Mouse (Mus musculus): Measurements from ENCODE around the gene Baiap2l2. TPM values are rescaled to one million over a fixed set of nuclear protein-coding genes. Genes with fewer than 3 reads are reported as not detected.
"Not testable (repeated sequence)": the region's sequence is repeated elsewhere in the genome, so short reads cannot be mapped to it uniquely, and the experiment has no call there.

The Baiap2l2 gene
- total RNA-seq, 4 experiments from 2014 or later = 3.1 to 14.2 (median 11.4) TPM

DNA sequence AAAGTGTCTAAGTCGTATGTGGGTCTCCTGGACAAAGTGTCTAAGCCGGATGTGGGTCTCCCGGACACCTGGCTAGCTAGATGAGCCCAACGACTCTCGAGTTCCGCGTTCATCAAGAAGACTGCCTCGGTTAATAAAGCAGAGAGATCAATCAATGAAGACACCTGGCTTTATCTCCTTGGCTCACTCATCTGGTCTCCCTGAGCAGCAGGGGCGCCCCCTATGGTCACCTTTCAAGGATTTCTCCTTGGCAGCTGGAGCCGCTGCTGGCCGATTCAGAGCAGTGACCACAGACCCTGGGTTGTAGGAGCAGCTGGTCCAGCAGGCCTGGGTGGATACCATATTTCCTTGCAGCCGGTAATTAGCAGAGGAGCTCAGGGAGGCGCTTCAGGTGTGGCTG lies 23.0 kb downstream of the Baiap2l2 start:
- no peak for DNase-seq (ENCODE audit: low spot score in 2 of 2)

DNA sequence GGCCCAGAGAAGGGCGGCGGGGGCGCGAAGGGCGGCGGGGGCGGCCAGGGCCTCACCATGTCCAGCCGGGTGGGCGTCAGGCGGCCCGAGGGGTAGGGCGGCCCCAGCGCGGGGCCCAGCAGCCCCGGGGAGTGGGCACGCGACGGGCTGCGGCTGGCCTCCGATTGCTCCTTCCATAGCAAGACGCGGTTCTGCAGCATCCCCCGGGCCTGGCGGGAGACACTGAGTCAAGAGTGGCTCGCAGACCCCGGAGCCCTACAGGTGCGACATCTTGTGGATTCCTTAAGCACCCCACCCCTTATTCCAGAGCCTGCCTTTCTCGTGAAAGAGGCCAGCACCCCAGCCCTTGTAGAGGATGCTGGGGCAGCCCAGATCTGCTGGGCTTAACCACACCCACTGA lies 23.6 kb downstream of the Baiap2l2 start:
- no peak for DNase-seq (ENCODE audit: low spot score in 2 of 2)

DNA sequence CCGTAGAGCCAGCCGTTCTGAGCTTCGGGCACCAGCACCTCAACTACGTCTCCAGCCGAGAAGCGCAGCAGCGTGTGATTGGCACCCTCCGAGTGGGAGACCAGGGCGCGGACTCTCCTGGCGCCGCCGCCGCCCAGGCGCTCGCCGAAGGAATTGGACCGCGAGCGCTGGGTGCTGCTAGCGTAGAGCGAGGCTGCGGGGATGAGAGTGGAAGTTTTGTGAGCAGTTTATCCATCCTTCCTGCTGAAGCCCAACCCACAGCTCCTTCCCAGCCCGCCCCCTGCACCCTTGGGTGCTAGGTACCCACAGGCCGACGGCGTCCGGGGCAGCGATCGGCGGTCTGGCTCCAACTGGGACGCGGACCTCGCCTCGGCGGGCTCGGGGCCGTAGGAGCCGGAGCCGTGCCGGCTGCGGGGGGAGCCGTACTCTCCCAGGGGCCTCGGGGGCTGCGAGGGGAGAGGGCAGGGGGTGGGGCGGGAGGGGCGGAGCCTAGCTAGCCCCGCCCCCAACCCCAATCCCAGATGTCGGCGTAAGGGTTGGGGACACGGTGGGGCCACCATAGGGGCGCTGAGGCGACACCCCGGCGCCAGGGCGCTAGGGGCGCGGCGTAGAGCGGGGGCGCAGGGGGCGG lies 24.1 kb downstream of the Baiap2l2 start:
- no peak for DNase-seq (ENCODE audit: low spot score in 2 of 2)

DNA sequence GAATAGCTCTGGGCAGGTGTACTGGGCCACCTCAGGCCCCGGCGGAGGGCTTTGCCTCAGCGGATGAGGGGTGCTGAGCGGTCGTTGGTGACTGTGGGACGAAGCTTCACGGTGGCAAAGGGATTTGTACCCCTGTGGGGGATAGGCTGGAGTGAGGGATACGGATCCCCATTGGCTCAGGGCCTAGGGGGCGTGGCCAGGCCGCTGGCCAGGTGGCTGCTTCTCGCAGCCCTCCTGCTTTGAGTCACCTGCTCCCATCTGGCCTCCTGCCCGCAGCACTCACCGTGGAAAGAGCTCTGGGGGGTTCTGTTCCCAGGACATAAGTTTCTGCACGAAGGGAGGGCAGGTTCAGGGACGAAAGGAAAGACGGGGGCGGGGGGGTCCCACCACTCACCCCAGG lies 26.8 kb downstream of the Baiap2l2 start:
- no peak for DNase-seq (ENCODE audit: low spot score in 2 of 2)

DNA sequence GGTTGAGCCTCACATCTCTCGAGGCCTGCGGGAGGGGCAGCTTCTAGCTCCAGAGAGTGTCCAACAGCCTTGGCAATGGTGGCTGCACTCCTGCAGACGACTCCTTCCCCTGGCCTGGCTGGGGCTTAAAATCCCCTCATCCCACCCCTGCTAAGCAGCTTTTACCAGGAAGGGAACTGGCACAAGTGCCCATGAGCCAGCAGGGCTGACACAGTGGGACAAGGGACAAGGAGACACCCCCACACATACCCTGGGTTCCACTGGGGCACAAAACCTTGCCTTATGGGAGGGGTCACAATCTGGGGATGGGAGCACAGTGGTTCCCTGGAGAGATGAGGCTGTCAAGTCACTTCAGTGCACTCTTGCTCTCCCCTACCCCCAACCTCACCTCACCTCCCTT lies 30.7 kb downstream of the Baiap2l2 start, which contains the start of gene Slc16a8:
Gene Slc16a8, minus strand, starts transcription at position 101 of the 400 bp plus-strand sequence.
- DNase-seq (ENCODE audit: low spot score in 2 of 2) = no peak

DNA sequence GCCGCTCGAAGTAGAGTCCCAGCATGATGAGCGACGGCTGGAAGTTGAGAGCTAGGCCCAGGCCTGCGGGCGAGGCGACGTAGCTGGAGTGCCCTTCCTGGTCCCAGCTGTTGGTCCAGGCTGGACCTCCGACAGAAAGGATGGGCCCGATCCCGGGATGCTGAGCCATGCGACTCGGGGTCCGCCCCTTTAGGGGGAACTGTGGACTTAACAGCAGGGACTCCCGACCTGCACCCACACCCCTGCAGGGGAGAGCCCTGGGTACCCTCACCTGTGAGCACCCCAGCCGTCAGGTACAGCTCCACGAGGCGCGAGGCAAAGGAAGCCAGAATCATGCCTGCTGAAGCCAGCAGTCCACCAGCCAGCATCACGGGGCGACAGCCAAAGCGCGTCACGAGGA lies 32.8 kb downstream of the Baiap2l2 start:
- no peak for DNase-seq (ENCODE audit: low spot score in 2 of 2)

DNA sequence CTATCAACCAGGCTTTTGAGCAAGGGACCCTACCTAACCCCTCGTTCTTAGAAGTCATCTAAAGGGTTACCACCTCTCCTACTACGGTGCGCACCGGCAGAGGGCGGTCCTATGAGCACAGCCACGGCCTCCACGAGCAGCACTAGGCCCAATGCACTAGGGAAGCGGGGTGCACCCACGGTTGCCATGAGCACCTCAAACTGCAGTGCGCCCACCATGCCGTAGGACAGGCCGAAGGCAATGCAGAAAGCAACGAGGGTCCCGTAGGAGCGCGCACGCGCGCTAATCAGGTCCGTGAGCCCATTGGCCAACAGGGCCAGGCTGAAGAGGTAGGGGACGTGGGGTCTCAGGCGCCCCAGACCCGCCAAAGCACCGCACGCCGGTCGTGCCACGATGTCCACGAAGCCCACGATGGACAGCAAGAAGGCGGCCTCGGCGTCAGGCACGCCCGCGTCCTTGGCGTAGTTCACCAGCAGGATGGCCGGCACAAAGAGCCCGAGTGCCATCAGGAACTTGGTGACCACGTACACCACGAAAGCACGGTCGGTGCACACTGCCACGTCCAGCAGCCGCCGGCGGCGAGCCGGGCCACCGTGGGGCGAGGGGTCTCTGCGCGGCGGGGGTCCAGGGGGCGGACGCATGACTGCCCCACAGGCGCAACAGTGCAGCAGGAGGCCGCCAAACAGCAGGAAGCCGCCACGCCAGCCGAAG lies 33.4 kb downstream of the Baiap2l2 start:
- no peak for DNase-seq (ENCODE audit: low spot score in 2 of 2)

DNA sequence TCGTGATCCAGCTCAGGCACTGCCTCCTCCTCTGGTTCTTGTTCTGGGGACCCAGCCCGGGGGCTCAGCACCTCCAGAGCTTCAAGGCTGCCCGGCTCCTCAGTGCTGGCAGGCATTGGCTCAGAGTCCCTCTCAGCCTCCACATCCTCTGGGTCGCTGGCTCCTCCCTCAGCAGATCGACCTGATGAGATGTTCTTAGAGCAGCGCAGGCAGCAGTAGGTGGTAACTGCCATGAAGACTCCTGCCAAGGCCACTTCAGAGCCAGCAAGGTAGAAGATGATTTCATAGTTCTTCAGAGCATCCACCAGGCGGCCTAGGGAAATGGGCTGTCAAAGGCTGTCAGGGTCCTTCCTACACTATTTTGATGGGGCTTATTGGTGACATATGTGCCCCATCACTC lies 34.2 kb downstream of the Baiap2l2 start:
- DNase-seq (ENCODE audit: low spot score in 2 of 2) = no peak

DNA sequence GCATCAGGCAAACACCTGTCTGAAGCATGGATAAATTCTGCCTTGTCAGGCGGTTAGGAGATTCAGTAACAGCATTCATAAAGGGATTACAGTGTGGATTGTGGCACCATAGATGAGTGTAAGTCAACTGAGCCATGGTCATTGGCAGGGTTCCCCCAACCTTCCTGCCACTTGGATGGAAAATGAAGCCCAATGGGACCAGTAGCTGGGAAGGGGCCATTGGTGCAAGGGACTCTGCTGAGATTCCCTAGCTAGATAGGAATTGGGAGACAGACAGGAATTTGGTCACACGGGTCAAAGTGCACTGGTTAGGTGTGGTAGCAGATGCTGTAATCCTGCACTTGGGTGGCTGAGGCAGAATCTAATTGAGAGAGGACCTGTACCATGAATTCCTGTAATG lies 35.1 kb downstream of the Baiap2l2 start:
- no peak for DNase-seq (ENCODE audit: low spot score in 2 of 2)

DNA sequence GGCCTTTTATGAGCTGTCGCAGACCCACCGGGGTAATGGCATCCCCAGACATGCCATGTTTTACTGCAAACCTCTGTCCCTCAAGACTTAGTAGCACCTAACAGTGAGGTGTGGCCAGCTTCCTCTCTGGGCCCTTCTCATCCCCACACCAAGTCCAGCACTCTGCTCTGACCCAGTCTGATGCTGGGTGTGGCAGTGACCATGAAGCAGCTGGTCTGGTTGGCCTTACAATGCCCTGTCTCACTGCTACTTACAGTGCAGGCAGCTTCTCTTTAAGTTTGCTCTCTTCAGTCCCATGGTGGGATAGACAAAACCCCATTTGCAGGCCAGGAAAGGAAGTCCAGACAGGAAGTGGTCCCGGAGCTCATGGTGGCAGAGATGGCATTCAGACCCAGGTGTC lies 40.0 kb downstream of the Baiap2l2 start:
- no peak for DNase-seq (ENCODE audit: low spot score in 2 of 2)

DNA sequence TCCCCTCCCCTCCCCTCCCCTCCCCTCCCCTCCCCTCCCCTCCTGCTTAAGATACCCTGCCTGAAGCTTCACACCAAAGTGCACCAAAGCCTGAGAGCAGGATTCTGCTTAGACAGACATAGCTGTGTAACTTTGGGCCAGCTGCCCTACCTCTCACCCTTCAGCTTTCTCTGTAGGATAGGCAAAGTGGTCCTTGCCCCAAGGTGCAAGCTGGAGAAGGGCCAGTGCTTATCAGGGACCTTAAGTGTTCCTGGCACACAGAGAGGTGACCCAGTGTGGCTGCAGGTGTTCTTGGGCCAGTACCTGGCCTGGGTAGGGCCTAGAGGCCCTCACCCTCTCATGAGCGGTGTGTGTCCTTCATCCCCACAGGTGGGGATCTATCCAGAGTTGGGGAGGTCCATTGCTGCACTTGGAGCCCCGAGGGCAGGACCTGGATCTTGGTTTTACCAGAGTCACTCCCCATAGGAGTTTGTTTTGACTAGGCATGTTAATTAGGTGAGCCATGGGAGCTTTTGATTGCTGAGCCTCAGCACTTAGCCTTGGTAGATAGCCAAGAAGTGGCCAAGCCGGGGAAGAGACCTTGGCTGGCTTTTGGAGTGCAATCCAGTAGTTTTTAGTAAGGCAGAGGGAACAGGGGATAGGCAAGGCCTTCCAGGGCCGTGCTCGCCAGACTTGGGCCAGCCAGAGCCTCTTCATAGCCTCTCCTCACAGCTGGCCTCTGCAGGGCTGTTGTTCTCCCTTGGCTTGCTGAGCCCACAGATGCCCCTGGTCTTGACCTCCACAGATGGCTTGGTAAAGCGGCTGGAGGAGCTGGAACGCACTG lies 41.1 kb downstream of the Baiap2l2 start:
- DNase-seq (ENCODE audit: low spot score in 2 of 2) = no peak

DNA sequence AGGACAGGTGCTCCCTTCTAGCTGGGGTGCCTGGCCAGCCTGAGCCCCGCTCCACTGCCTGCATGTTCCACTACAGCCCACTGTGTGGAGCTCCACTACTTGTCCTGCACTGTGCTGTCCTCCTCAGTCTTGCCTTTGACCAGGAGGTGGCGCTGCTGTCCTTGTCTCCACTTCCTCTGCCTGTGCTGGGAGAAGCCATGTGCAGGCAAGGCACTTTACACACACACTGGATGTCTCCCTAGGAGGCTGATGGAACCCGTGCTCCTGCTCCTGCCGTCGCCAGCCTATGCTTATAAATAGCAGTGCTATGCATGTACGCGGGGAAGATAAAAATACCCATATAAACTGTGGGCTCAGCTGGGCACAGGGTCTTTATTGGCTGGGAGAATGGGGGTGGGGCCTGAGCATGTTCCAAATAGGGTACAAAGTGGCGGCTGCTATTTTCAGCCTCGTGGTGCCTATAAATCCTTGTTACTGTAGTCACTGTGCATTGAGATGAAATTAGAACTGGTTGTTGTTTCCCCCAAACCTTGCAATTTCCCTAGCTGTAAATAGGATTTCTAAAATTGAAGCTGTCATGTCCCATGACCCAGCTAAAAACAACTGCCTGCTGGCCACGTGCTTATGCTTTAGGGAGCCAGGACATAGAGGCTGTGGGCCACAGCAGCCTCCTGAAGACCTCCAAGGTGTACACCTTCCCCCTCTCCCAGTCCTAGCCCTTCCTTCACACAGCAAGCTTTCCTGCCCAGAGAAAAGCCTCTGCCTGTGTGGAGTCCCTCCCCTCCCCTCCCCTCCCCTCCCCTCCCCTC lies 41.9 kb downstream of the Baiap2l2 start:
- DNase-seq (ENCODE audit: low spot score in 2 of 2) = peak; percentile 90 to 98

DNA sequence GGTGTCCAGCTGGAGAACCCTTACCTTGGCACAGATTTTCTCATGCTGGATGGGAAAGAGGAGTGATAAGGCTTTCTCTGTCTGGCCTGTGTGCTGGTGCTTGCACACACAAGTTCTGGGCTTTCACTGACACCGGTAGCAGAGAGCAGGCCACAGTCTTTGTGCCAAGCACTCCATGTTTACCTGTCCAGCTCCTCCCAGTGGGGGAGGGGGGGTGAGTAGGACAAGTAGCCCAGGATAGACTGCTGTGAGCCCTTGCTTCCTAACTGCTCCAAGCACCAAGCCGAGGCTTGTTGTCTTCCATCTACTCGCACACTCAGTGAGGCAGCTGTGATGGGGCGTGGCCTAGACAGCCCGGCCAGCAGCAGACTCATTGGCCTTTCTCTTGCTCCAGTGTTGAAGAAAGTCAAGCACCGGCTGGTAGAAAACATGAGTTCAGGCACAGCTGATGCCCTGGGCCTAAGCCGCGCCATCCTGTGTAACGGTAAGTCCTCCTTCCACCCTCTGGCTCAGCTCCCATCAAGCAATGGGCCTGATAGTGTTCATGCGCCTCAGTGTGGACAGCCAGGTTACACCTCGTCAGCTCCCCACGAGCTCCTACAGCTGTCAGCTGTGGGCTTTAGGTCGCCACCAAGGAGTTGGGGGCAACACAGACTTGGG lies 42.6 kb downstream of the Baiap2l2 start:
- no peak for DNase-seq (ENCODE audit: low spot score in 2 of 2)

DNA sequence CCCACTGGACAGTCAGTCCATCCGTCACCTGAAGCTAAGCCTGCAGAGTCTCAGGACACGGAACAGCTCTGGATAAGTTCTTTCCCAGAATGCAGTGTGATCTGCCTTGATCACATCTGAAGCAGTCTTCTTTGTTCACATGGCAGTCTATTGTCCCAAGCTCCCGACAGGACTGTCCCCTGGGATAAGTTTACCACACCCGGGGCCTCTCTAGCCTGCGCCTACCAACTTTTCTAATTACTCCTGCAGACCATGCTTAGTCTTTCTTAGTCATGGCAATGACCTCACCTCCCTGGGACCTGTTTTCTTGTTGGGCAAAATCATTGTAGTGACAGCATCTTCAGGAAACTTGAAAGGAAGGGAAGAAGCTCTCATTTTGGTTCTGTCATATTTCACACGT lies 47.3 kb downstream of the Baiap2l2 start:
- DNase-seq (ENCODE audit: low spot score in 2 of 2) = no peak

DNA sequence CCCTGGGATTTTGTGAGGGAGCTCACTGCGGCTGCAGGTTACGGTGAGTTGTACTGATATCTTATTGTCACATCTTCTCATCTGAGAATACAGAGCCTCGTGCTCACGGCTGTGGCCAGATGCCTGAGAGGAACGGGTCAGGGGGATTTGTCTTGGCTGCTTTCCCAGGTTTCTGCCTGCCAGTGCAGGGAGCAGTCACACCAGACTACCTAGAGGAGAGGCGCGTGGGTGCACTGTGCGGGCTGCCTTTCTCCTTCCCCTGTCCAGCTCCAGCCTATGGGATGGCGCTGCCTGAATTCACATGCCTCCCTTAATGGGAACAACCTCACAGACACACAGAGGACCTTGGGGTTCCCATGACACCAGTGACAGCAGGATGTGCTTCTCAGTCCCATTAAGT lies 50.1 kb downstream of the Baiap2l2 start:
- DNase-seq (ENCODE audit: low spot score in 2 of 2) = no peak

DNA sequence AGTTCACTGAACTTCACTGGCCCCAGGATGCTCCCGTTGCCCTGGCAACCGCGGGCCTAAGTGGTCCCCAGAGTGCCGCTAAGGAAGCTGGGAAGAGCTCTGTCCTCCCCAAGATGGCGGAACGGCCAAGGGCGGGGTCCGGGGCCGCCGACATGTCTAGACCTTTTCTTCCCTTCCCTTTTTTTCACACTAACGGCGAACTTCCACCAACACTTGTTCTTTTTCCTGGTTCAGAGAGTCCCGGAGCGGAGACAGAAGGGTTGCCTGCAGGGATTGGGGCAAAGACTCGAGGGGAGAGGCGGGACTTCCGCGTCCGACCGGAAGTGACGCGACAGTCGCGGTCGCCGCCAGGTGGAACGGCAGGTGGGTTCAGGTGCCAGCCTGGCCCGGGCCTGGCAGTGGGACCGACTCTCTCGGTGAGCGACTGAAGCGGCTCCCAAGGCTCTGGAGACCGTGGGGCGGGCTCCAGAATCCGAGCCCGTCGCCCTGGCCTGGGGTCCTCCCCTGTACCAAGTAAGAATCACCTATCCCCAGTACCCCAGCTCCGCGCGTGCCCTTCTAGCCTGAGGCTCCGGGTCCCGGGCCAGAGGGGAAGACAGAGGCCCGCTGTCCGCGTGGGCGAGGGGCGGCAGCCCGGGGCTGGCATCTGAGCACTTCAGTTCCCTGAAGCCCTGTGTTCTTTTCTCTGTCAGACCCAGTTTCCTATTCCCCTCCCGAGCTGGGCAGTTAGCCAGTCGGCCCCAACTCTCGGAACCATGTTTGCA lies 56.1 kb downstream of the Baiap2l2 start, which contains the start of the genes Pick1 and Gm49486:
Gene Pick1, plus strand, starts transcription at position 116 of the 764 bp plus-strand sequence.
Gene Gm49486, plus strand, starts transcription at position 334 of the 764 bp plus-strand sequence.
- peak; percentile 76 to 90 for DNase-seq (ENCODE audit: low spot score in 2 of 2)

DNA sequence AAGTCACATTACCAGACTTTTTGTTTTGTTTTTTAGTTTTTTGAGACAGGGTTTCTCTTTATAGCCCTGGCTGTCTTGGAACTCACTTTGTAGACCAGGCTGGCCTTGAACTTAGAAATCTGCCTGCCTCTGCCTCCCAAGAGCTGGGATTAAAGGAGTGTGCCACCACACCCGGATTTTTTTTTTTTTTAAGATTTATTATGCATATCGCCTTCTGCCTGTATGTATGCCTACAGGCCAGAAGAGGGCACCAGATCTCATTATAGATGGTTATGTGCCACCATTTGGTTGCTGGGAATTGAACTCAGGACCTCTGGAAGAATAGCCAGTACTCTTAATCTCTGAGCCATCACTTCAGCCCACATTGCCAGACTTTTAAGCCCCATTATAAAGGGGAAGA lies 59.6 kb downstream of the Baiap2l2 start:
- not testable (repeated sequence) for DNase-seq (ENCODE audit: low spot score in 2 of 2)

DNA sequence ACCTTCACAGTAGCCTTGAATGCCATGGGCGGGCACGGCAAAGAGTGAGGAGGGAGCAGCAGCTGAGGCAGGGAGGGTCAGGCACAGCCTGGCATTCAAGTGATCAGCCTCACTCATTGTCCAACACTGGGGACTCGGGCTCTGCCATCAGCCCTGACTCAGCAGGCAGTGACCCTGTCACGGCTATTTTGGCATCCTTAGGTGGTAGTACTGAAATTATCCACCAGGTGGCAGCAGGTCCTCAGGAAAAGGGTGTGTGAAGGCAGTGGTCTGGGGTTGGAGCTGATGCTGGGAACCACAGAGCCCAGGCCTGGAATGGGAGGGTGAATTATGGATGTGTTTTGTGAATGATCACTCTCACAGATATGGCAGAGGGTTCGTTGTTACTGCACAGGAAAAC lies 60.7 kb downstream of the Baiap2l2 start:
- peak; percentile 74 to 82 for DNase-seq (ENCODE audit: low spot score in 2 of 2)

DNA sequence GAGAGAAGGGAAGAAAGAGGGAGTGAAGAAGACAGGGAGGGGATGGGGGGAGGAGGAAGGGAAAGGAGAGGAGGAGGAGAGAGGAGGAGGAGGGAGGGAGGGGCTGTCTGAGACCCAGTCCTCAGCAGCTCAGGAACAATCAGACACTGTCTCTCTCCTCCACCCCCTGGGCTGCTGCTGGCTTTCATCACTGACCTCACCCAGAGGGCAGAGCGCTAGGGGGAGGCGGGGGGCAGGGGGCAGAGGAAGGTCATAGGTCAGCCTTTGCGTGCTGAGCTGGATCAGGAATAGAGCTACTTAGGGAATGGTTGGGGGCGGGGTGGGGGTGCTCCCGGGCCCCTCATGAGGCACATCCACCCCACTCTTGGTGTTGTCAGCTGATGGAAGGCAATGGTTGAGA lies 61.7 kb downstream of the Baiap2l2 start:
- DNase-seq (ENCODE audit: low spot score in 2 of 2) = no peak

DNA sequence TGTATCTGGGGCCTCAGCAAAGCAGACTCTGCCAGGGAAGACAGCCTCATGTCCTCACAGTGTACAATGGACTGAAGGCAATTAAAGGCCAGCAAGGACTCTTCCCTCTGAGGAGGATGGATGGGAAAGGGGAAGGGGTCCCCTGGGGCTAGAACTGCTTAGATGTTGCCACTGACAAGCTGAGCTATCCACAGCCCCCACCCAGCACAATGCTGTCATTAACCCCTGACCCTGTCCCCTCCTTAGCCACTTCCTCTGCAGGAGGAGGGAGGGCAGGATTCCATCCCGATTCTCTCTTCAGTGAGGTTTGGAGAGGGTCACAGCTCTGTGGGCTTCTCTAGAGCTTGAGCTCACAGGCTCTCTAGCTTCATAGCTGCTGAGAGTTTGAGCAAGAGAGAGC lies 65.8 kb downstream of the Baiap2l2 start:
- DNase-seq (ENCODE audit: low spot score in 2 of 2) = no peak
